Mouse (Mus musculus): ENCODE measurements around the gene Esrrg.

- TF ChIP-seq POLR2A (IDR thresholded peaks at IDR 0.05; ENCODE audit: low read depth, low read length) (no peak), USF1 (IDR thresholded peaks at IDR 0.05; ENCODE audit: low read depth, low read length) (no peak), HCFC1 (IDR thresholded peaks at IDR 0.05; ENCODE audit: low read depth, low read length) (no peak), RAD21 (IDR thresholded peaks at IDR 0.05; ENCODE audit: low read depth, low read length) (no peak), MEF2A (IDR thresholded peaks at IDR 0.05; ENCODE audit: borderline replicate concordance, low read depth, low read length) (no peak), USF2 (conservative IDR thresholded peaks at IDR 0.05; ENCODE audit: low read depth, low read length) (no peak), EP300 (IDR thresholded peaks at IDR 0.05; ENCODE audit: low read length) (no peak), CTCF (conservative IDR thresholded peaks at IDR 0.05 in 1 of 2, IDR thresholded peaks at IDR 0.05 in 1 of 2; ENCODE audit: low read depth in 2 of 2, low read length in 2 of 2) (no peak), MAZ (IDR thresholded peaks at IDR 0.05; ENCODE audit: low read depth, low read length) (no peak), NRF1 (IDR thresholded peaks at IDR 0.05; ENCODE audit: low read depth, low read length) (no peak), ZMIZ1 (IDR thresholded peaks at IDR 0.05; ENCODE audit: low read depth, low read length) (no peak), RCOR1 (conservative IDR thresholded peaks at IDR 0.05; ENCODE audit: low read depth, low read length) (no peak)
These were observed 245.6 kb downstream of the Esrrg start for GRCm38 (mm10) chr1:187854148-187854547.
